Mouse (Mus musculus) MEL (cell line): ENCODE data around the gene Tcl1. TPM values are rescaled to one million over a fixed set of nuclear protein-coding genes. Genes with fewer than 3 reads are reported as not detected.

Experiments
- DNase-seq: peaks from one replicate; pipeline ENCODE4 v3.0.0; 2011; ENCODE audit warnings: low read depth, low spot score
- H3K27ac ChIP-seq: 2 replicates; pipeline ENCODE4 v1.5.1; 2012; ENCODE audit warnings: low read depth, mild to moderate bottlenecking, control low read depth, low read length, moderate library complexity; ENCODE audit not compliant: control insufficient read depth
- H3K27me3 ChIP-seq, 2 experiments: fragments of 150-350 bp in 1 of 2; sonication (generic) in 1 of 2; 2 replicates each; pipeline ENCODE4 v1.6.1; 2012; ENCODE audit warnings: low read length in 2 of 2, mild to moderate bottlenecking in 2 of 2, improper control_type of control experiment in 1 of 2, moderate library complexity in 1 of 2; ENCODE audit not compliant: insufficient read depth in 2 of 2, control insufficient read depth in 1 of 2
- H3K36me3 ChIP-seq, 2 experiments: 2 replicates each; pipeline ENCODE4 v1.6.1; 2012 to 2014; ENCODE audit warnings: low read length in 2 of 2, improper control_type of control experiment in 1 of 2, inconsistent platforms in 1 of 2, mild to moderate bottlenecking in 1 of 2; ENCODE audit not compliant: insufficient read depth in 2 of 2, control insufficient read depth in 1 of 2
- H3K4me1 ChIP-seq, 2 experiments: fragments of 150-350 bp in 1 of 2; sonication (generic) in 1 of 2; 2 replicates each; pipeline ENCODE4 v1.6.1; 2012; ENCODE audit warnings: low read length in 2 of 2, improper control_type of control experiment in 1 of 2, mild to moderate bottlenecking in 1 of 2; ENCODE audit not compliant: insufficient read depth in 2 of 2, control insufficient read depth in 1 of 2
- H3K4me3 ChIP-seq, 2 experiments: fragments of 150-350 bp in 1 of 2; sonication (generic) in 1 of 2; 2 replicates each; pipeline ENCODE4 v1.5.1; 2012; ENCODE audit warnings: low read depth in 2 of 2, low read length in 2 of 2, mild to moderate bottlenecking in 2 of 2, moderate library complexity in 2 of 2, control low read depth in 1 of 2, improper control_type of control experiment in 1 of 2; ENCODE audit not compliant: control insufficient read depth in 1 of 2, insufficient read depth in 1 of 2
- H3K79me2 ChIP-seq: 2 replicates; pipeline ENCODE4 v1.6.1; 2012; ENCODE audit warnings: mild to moderate bottlenecking, low read length, moderate library complexity; ENCODE audit not compliant: control insufficient read depth, poor library complexity, insufficient read depth
- H3K9ac ChIP-seq: 2 replicates; pipeline ENCODE4 v1.6.1; 2012; ENCODE audit warnings: low read depth, mild to moderate bottlenecking, control low read depth, low read length, moderate library complexity; ENCODE audit not compliant: control insufficient read depth, poor library complexity, severe bottlenecking
- H3K9me3 ChIP-seq: fragments of 150-350 bp; sonication (generic); replicated peaks from 2 replicates; pipeline ENCODE4 v1.6.1; 2012; ENCODE audit warnings: mild to moderate bottlenecking, low read length, improper control_type of control experiment, moderate library complexity; ENCODE audit not compliant: insufficient read depth
- CHD1 ChIP-seq: IDR thresholded peaks from 2 replicates; pipeline ENCODE4 v1.6.1; 2012; ENCODE audit warnings: low read depth, mild to moderate bottlenecking, inconsistent platforms, low read length, improper control_type of control experiment
- EP300 ChIP-seq, 2 experiments: IDR thresholded peaks; 2 replicates each; pipeline ENCODE4 v1.6.1; 2011; ENCODE audit warnings: improper control_type of control experiment in 2 of 2, low read length in 2 of 2, low read depth in 1 of 2, mild to moderate bottlenecking in 1 of 2
- GABPA ChIP-seq: IDR thresholded peaks from 2 replicates; pipeline ENCODE4 v1.6.1; 2012; ENCODE audit warnings: low read depth, mild to moderate bottlenecking, inconsistent platforms, low read length, improper control_type of control experiment, moderate library complexity
- GATA1 ChIP-seq: IDR thresholded peaks from 2 replicates; pipeline ENCODE4 v1.6.1; 2011; ENCODE audit warnings: low read depth, low read length, improper control_type of control experiment
- HCFC1 ChIP-seq: IDR thresholded peaks from 2 replicates; pipeline ENCODE4 v1.6.1; 2012; ENCODE audit warnings: low read depth, mild to moderate bottlenecking, inconsistent platforms, low read length, improper control_type of control experiment, moderate library complexity
- JUND ChIP-seq: IDR thresholded peaks from 2 replicates; pipeline ENCODE4 v1.6.1; 2011; ENCODE audit warnings: low read depth, mild to moderate bottlenecking, improper control_type of control experiment, low read length
- MAX ChIP-seq: IDR thresholded peaks from 2 replicates; pipeline ENCODE4 v1.6.1; 2011; ENCODE audit warnings: low read length, improper control_type of control experiment
- MAZ ChIP-seq: IDR thresholded peaks from 2 replicates; pipeline ENCODE4 v1.6.1; 2012; ENCODE audit warnings: low read depth, mild to moderate bottlenecking, inconsistent platforms, low read length, improper control_type of control experiment
- MEF2A ChIP-seq: IDR thresholded peaks from 2 replicates; pipeline ENCODE4 v1.6.1; 2014; ENCODE audit warnings: low read depth, mild to moderate bottlenecking, inconsistent platforms, low read length, improper control_type of control experiment; ENCODE audit not compliant: poor library complexity, insufficient replicate concordance, severe bottlenecking; ENCODE audit errors: extremely low read depth
- MXI1 ChIP-seq: IDR thresholded peaks from 2 replicates; pipeline ENCODE4 v1.6.1; 2011; ENCODE audit warnings: mild to moderate bottlenecking, low read depth, low read length, improper control_type of control experiment
- MYB ChIP-seq: IDR thresholded peaks from 2 replicates; pipeline ENCODE4 v1.6.1; 2011; ENCODE audit warnings: mild to moderate bottlenecking, low read depth, low read length, improper control_type of control experiment
- MYC ChIP-seq: IDR thresholded peaks from 2 replicates; pipeline ENCODE4 v1.6.1; 2011; ENCODE audit warnings: low read depth, mild to moderate bottlenecking, low read length, improper control_type of control experiment, moderate library complexity
- NELFE ChIP-seq: IDR thresholded peaks from 2 replicates; pipeline ENCODE4 v1.6.1; 2011; ENCODE audit warnings: low read depth, low read length, improper control_type of control experiment
- NRF1 ChIP-seq: IDR thresholded peaks from 2 replicates; pipeline ENCODE4 v1.6.1; 2014; ENCODE audit warnings: low read depth, mild to moderate bottlenecking, inconsistent platforms, low read length, improper control_type of control experiment, moderate library complexity; ENCODE audit not compliant: poor library complexity, insufficient read depth, severe bottlenecking
- RCOR1 ChIP-seq: IDR thresholded peaks from 2 replicates; pipeline ENCODE4 v1.6.1; 2012; ENCODE audit warnings: low read depth, mild to moderate bottlenecking, inconsistent platforms, low read length, improper control_type of control experiment
- SIN3A ChIP-seq: IDR thresholded peaks from 2 replicates; pipeline ENCODE4 v1.6.1; 2012; ENCODE audit warnings: low read length, improper control_type of control experiment, inconsistent platforms
- SMC3 ChIP-seq: IDR thresholded peaks from 2 replicates; pipeline ENCODE4 v1.6.1; 2011; ENCODE audit warnings: low read depth, low read length, improper control_type of control experiment
- TAL1 ChIP-seq: IDR thresholded peaks from 2 replicates; pipeline ENCODE4 v1.6.1; 2012; ENCODE audit warnings: mild to moderate bottlenecking, inconsistent platforms, low read length, moderate library complexity, mixed read lengths
- USF1 ChIP-seq: IDR thresholded peaks from 2 replicates; pipeline ENCODE4 v1.6.1; 2014; ENCODE audit warnings: low read depth, mild to moderate bottlenecking, inconsistent platforms, low read length, improper control_type of control experiment, moderate library complexity
- USF2 ChIP-seq, 2 experiments: IDR thresholded peaks; 2 replicates each; pipeline ENCODE4 v1.6.1; 2011 to 2012; ENCODE audit warnings: improper control_type of control experiment in 2 of 2, low read length in 2 of 2, borderline replicate concordance in 1 of 2, inconsistent platforms in 1 of 2, low read depth in 1 of 2, mild to moderate bottlenecking in 1 of 2; ENCODE audit not compliant: insufficient read depth in 1 of 2
- ZKSCAN1 ChIP-seq: IDR thresholded peaks from 2 replicates; pipeline ENCODE4 v1.6.1; 2012; ENCODE audit warnings: low read depth, mild to moderate bottlenecking, inconsistent platforms, low read length, improper control_type of control experiment, moderate library complexity
- polyA plus RNA-seq, 2 experiments: library from polyadenylated mRNA; stranded (reverse) in 1 of 2; unstranded in 1 of 2; fragments of >175 nt in 1 of 2; fragments of >200 nt in 1 of 2; gene quantifications; 2 replicates each; pipeline versions ENCODE4 v1.2.1 to v1.2.4; 2012; ENCODE audit warnings: low replicate concordance in 2 of 2, low read depth in 1 of 2; ENCODE audit not compliant: insufficient read length in 2 of 2, insufficient read depth in 1 of 2, missing spikeins in 1 of 2
- total RNA-seq: library from RNA; depleted of rRNA; stranded (reverse); fragments of 300-350 nt; gene quantifications from 2 replicates; pipeline ENCODE4 v1.2.3, GENCODE M21; 2012

Tcl1 gene
- total and polyA plus RNA-seq, 3 experiments: not detected

DNA sequence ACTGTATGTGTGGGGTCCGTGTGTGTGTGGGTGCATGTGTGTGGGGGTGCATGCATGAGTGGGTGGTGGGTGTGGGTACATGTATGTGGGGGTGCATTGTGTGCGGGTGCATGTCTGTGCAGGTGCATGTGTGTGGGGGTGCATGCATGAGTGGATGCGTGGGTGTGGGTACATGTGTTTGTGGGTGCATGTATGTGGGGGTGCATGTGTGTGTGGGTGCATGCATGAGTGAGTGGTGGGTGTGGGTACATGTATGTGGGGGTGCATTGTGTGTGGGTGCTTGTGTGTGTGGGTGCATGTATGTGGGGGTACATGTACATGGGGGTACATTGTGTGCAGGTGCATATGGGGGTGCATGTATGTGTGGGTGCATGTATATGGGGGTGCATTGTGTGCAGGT, 31.2 kb upstream of the Tcl1 start:
- Histone ChIP-seq H3K4me3 (no peak overlapping the region), H3K9ac (no peak overlapping the region), H3K27ac (no peak overlapping the region), H3K79me2 (no peaks in the 10 kb centered on the region), H3K27me3 (no peaks in the 10 kb centered on the region), H3K9me3 (no peaks in the 10 kb centered on the region), H3K4me1 (no peaks in the 10 kb centered on the region), H3K36me3 (no peaks in the 10 kb centered on the region)
- no peak for DNase-seq
- TF ChIP-seq JUND (no peak), SIN3A (no peak), MYB (no peak), MXI1 (no peak), MEF2A (no peak), ZKSCAN1 (no peak), NRF1 (no peak), GABPA (no peak), RCOR1 (no peak), NELFE (no peak), SMC3 (no peak), MYC (no peak), GATA1 (no peak), USF2 (IDR thresholded peaks at IDR 0.05; ENCODE audit: borderline replicate concordance in 1 of 2, insufficient read depth in 1 of 2, low read depth in 1 of 2, low read length in 2 of 2) (no peak), CHD1 (no peak), TAL1 (no peak)

- no peak overlapping the region for H3K27ac ChIP-seq
- H3K9me3 ChIP-seq: no peaks in the 10 kb centered on the region
- no peak for DNase-seq
- no peak overlapping the region for H3K9ac ChIP-seq
- TF ChIP-seq HCFC1: no peak
- TF ChIP-seq USF1: no peak
- no peak for TF ChIP-seq MAX
- no peak for TF ChIP-seq MAZ
- no peak for TF ChIP-seq EP300 (IDR thresholded peaks at IDR 0.05; ENCODE audit: low read depth in 1 of 2, low read length in 2 of 2)
- H3K4me1 ChIP-seq: no peaks in the 10 kb centered on the region
- H3K79me2 ChIP-seq: no peaks in the 10 kb centered on the region
- H3K27me3 ChIP-seq: no peaks in the 10 kb centered on the region
- no peak overlapping the region for H3K4me3 ChIP-seq
- H3K36me3 ChIP-seq: no peaks in the 10 kb centered on the region
Measured at GRCm38 (mm10) chr12:105248763-105249233, 26.2 kb upstream of the Tcl1 start.
